In genomic region chr7:40762520-40762919, GRCm38 (mm10) we compare ENCODE assay signal across 9 mouse cellular contexts.
DNase-seq lines count a peak whose midpoint lies in the region; ATAC-seq and TF ChIP-seq lines count a peak whose summit lies in the region.
"Had no signal": no experiment of that assay in that cellular context is flagged by ENCODE, and none has a peak within 500 bp of the region (broad histone marks: within the 10 kb centered on the region; RNA-seq: fewer than 3 reads in every experiment).

No protein-coding gene starts in this region.

- 0 out of 2 replicates have a peak, but pooled peaks have one; percentile 11 for ATAC-seq in midbrain, postnatal 0 days (ENCODE audit: low FRiP score)

- 17% methylated on average over 5 of the region's 5 CpGs for WGBS in midbrain, postnatal 0 days

- no peaks in the 10 kb centered on the region for H3K36me3 ChIP-seq in midbrain, postnatal 0 days (ENCODE audit: insufficient read depth, low read length)
- H3K36me3 ChIP-seq: lung, embryonic 15.5 days had no signal

- no peak overlapping the region for H3K4me3 ChIP-seq in midbrain, postnatal 0 days (ENCODE audit: low read depth, low read length)
- H3K4me3 ChIP-seq: lung, embryonic 15.5 days had no signal

- peak; percentile 11; the same call in 1 of the 2 replicates for TF ChIP-seq CTCF in midbrain, postnatal 0 days (IDR thresholded peaks at IDR 0.05)

- peak; percentile 8 to 18 for DNase-seq in cerebellum, postnatal 36 days
- no peak for DNase-seq in cerebellum, adult 11-12 months
- peak; percentile 49 for DNase-seq in R1 (ENCODE audit: low read depth, low spot score)
- DNase-seq in frontal cortex, postnatal 25 days (ENCODE audit: low spot score in 2 of 2), result peak; percentile 20 to 49
- peak; percentile 47 to 69 for DNase-seq in layer of hippocampus, adult 8-10 months (ENCODE audit: low spot score in 2 of 2)
- DNase-seq in midbrain, postnatal 0 days (ENCODE audit: low spot score), result peak; percentile 37
- DNase-seq in gastrocnemius, postnatal 4 days (ENCODE audit: low spot score in 2 of 2), result no peak
- no peak for DNase-seq in thymus, postnatal 14 days

- H3K27ac ChIP-seq in midbrain, postnatal 0 days (ENCODE audit: low read depth, low read length), result no peak overlapping the region
- H3K27ac ChIP-seq: lung, embryonic 15.5 days had no signal

- 0 out of 2 replicates have a peak, but pooled peaks cover 4% of the 10 kb centered on the region for H3K4me1 ChIP-seq in midbrain, postnatal 0 days (ENCODE audit: insufficient read depth, low read length)
- H3K4me1 ChIP-seq: lung, embryonic 15.5 days had no signal

- H3K9me3 ChIP-seq in midbrain, postnatal 0 days (ENCODE audit: low read length), result no peaks in the 10 kb centered on the region
- H3K9me3 ChIP-seq: lung, embryonic 15.5 days had no signal

- no peak overlapping the region for H3K4me2 ChIP-seq in midbrain, postnatal 0 days (ENCODE audit: low read depth, low read length, poor library complexity, severe bottlenecking)
- H3K4me2 ChIP-seq: lung, embryonic 15.5 days had no signal

- H3K9ac ChIP-seq in midbrain, postnatal 0 days (replicated peaks; ENCODE audit: low read length, poor library complexity, severe bottlenecking), result no peak overlapping the region
- H3K9ac ChIP-seq: lung, embryonic 15.5 days had no signal

- no peaks in the 10 kb centered on the region for H3K27me3 ChIP-seq in midbrain, postnatal 0 days (ENCODE audit: insufficient read depth, low read length)
- H3K27me3 ChIP-seq: lung, embryonic 15.5 days had no signal

Comparison
In these comparisons a context has a peak if more than half of its experiments do, and no peak if none do; other contexts are left out.
1. DNase-seq: peak in cerebellum, postnatal 36 days (2 of 2), R1 (single experiment), frontal cortex, postnatal 25 days (2 of 2), layer of hippocampus, adult 8-10 months (2 of 2) and midbrain, postnatal 0 days (single experiment); none in cerebellum, adult 11-12 months (single experiment), gastrocnemius, postnatal 4 days (0 of 2) and thymus, postnatal 14 days (single experiment).